Mouse (Mus musculus) small intestine, adult 2 months (tissue): ENCODE results near the gene Guca1b.

Source experiments
- CTCF ChIP-seq: fragments of 200-500 bp; IDR thresholded peaks from 2 replicates; pipeline ENCODE4 v1.5.1; 2012; ENCODE audit warnings: low read depth, mild to moderate bottlenecking, control low read depth, inconsistent platforms, low read length, moderate library complexity, mixed read lengths; ENCODE audit not compliant: insufficient replicate concordance, insufficient read length; ENCODE audit errors: extremely low read depth
- POLR2A ChIP-seq: fragments of 200-500 bp; IDR thresholded peaks from 2 replicates; pipeline ENCODE4 v1.6.1; 2012; ENCODE audit warnings: low read depth, mild to moderate bottlenecking, control low read depth, inconsistent platforms, low read length, moderate library complexity

- TF ChIP-seq POLR2A = no peak
- no peak for TF ChIP-seq CTCF
Measured at GRCm38 (mm10) chr17:47440359-47440890, 55.2 kb downstream of the Guca1b start.
